Mouse (Mus musculus) liver, postnatal 0 days (tissue): ENCODE results near the gene Proz. TPM values are rescaled to one million over a fixed set of nuclear protein-coding genes. Genes with fewer than 3 reads are reported as not detected.
A peak's percentile ranks its signal among the peaks of the same experiment; 100 is the strongest.

Source experiments
- ATAC-seq: fragments of 200-750 bp; cut with Nextera tagmentation; 2 replicates; pipeline ENCODE4 v1.8.0; 2017; ENCODE audit warnings: mild to moderate bottlenecking, moderate library complexity
- DNase-seq: peaks from one replicate; pipeline ENCODE4 v3.0.0-alpha.2; 2016
- H3K27ac ChIP-seq: fragments of 300-500 bp; sonication (generic); 2 replicates; pipeline ENCODE4 v1.5.1; 2014; ENCODE audit warnings: antibody characterized with exemption, moderate library complexity, mild to moderate bottlenecking, low read depth
- H3K27me3 ChIP-seq: fragments of 300-500 bp; sonication (generic); 2 replicates; pipeline ENCODE4 v1.6.1; 2014; ENCODE audit warnings: low read length, control low read depth, mixed read lengths; ENCODE audit not compliant: insufficient read depth
- H3K36me3 ChIP-seq: fragments of 300-500 bp; sonication (generic); replicated peaks from 2 replicates; pipeline ENCODE4 v1.6.1; 2014; ENCODE audit warnings: mild to moderate bottlenecking, control low read depth, low read length, moderate library complexity, mixed read lengths; ENCODE audit not compliant: insufficient read depth
- H3K4me1 ChIP-seq: fragments of 300-500 bp; sonication (generic); 2 replicates; pipeline ENCODE4 v1.6.1; 2014; ENCODE audit warnings: antibody characterized with exemption, mild to moderate bottlenecking, control low read depth; ENCODE audit not compliant: insufficient read depth
- H3K4me2 ChIP-seq: fragments of 300-500 bp; sonication (generic); 2 replicates; pipeline ENCODE4 v1.6.1; 2014; ENCODE audit warnings: low read depth, mild to moderate bottlenecking, low read length, moderate library complexity, mixed read lengths
- H3K4me3 ChIP-seq: fragments of 300-500 bp; sonication (generic); 2 replicates; pipeline ENCODE4 v1.5.1; 2014; ENCODE audit warnings: low read depth, low read length
- H3K9ac ChIP-seq: fragments of 300-500 bp; sonication (generic); replicated peaks from 2 replicates; pipeline ENCODE4 v1.6.1; 2014; ENCODE audit warnings: mild to moderate bottlenecking, moderate library complexity
- H3K9me3 ChIP-seq: fragments of 300-500 bp; sonication (generic); 2 replicates; pipeline ENCODE4 v1.6.1; 2016; ENCODE audit warnings: mild to moderate bottlenecking, control low read depth, low read length, mixed read lengths
- CTCF ChIP-seq: sonication (generic); IDR thresholded peaks from 2 replicates; pipeline ENCODE4 v1.5.1; 2016; ENCODE audit warnings: antibody characterized with exemption, low read depth
- EP300 ChIP-seq: IDR thresholded peaks from 2 replicates; pipeline ENCODE4 v1.6.1; 2016; ENCODE audit warnings: antibody characterized with exemption, low read depth, mild to moderate bottlenecking
- WGBS: fragments of 180-500 bp; shearing (Covaris S2); extraction: QIAGEN DNeasy Blood & Tissue Kit; methylation state at CpG from one replicate; pipeline ENCODE4 v1.1.7; 2014; ENCODE audit not compliant: insufficient replicate concordance; 5-methylcytosine and 5-hydroxymethylcytosine counted together
- polyA plus RNA-seq: library from polyadenylated mRNA; unstranded; fragments of >200 nt; fragmentation: Nextera tagmentation; extraction: Ambion mirVana; gene quantifications from 2 replicates; pipeline ENCODE4 v1.2.1, GENCODE M21; 2015

Proz gene
- polyA plus RNA-seq, 1 experiment from 2014 or later: 93.8 TPM

DNA sequence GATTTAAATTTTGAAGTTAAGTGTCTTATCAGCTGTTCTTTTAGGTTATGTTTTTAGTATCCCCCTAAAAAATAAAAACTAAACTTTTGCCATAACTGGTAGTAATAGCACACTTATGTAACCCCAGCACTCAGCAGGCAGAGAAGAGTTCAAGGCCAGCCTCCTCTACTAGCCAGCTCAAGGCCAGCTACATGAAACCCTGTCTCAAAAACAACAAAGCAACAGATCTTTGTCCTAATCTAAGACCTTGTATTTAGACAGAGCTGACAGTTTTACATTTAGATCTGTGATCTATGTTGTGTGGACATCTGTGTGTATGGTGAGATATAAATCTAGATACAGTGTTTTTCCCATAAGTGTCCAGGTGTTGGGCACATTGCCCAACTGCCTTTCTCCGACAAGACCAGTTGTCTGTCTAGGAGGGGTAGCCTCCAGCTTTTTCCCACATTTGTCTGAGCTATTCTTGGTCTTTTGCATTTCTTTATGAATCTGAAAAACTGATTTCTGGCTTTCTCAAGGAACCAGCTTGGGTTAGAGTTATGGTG is 48.8 kb downstream of the Proz start:
- peaks cover 20% of the 10 kb centered on the region for H3K4me1 ChIP-seq
- H3K4me2 ChIP-seq: peak overlapping the region; percentile 67
- H3K4me3 ChIP-seq: peak overlapping the region; percentile 2; the same call in 1 of the 2 replicates
- no peaks in the 10 kb centered on the region for H3K27me3 ChIP-seq
- peak overlapping the region; percentile 39; the same call in 1 of the 2 replicates for H3K9ac ChIP-seq
- peak overlapping the region; percentile 92 for H3K27ac ChIP-seq
- 42% methylated on average over 1 of the region's 1 CpGs for WGBS
- no peaks in the 10 kb centered on the region for H3K9me3 ChIP-seq
- peaks cover 13% of the 10 kb centered on the region; the same call in 1 of the 2 replicates for H3K36me3 ChIP-seq
- ATAC-seq: no peak
- TF ChIP-seq CTCF (no peak), EP300 (no peak)
- DNase-seq: no peak

DNA sequence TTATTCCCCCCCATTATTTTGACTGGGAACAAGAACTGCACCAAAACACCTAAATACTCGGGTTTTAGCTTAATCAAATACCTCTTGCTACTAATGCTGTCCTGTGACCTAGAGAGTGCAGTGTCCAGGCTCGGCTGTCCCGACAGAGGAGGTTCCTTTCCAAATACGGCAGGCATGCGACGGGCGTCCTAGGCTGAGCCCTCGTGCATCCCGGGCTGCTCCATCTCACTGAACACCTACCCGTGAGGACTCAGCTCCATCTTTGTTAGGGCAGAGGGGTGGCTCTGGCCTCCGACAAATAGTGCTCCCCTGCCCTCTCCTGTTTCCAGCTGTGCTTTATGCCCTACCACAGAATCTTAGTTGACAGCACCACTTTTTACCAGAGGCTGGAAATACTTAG is 51.2 kb downstream of the Proz start:
- H3K27ac ChIP-seq: no peak overlapping the region
- H3K9ac ChIP-seq: no peak overlapping the region
- H3K36me3 ChIP-seq: peaks cover 24% of the 10 kb centered on the region
- DNase-seq (no peak), ATAC-seq (no peak)
- no peaks in the 10 kb centered on the region for H3K27me3 ChIP-seq
- no peak overlapping the region for H3K4me2 ChIP-seq
- no peak for TF ChIP-seq CTCF
- no peak for TF ChIP-seq EP300
- no peak overlapping the region for H3K4me3 ChIP-seq
- peaks cover 17% of the 10 kb centered on the region for H3K4me1 ChIP-seq
- H3K9me3 ChIP-seq: no peaks in the 10 kb centered on the region
- WGBS: 85% methylated on average over 11 of the region's 11 CpGs

DNA sequence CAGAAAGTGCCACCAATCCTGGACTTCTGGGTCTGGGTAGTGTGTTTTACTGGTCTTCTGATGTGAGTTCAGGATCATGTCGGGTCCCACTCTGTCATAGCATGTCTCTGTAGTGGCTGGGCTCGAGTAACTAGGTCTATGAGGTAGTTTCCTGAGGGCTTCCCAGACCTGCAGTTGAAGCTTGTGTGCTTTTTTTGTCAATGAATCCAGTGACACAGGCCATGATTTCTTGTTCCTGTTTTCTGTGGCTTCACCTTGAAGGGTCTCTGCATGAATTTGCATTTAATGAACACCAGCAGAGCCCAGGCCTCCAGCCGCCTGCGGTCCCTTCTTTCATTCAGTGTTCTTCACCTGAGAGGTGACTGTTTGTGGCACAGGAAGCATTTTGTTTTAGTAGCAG is 52.5 kb downstream of the Proz start:
- Histone ChIP-seq H3K4me3 (no peak overlapping the region), H3K4me2 (no peak overlapping the region), H3K36me3 (peaks cover 27% of the 10 kb centered on the region), H3K27ac (no peak overlapping the region), H3K27me3 (no peaks in the 10 kb centered on the region), H3K4me1 (peaks cover 12% of the 10 kb centered on the region; the same call in 1 of the 2 replicates), H3K9me3 (no peaks in the 10 kb centered on the region), H3K9ac (no peak overlapping the region)
- no peak for TF ChIP-seq EP300
- no peak for TF ChIP-seq CTCF
- DNase-seq (no peak), ATAC-seq (no peak)
- 78% methylated on average over 4 of the region's 4 CpGs for WGBS

DNA sequence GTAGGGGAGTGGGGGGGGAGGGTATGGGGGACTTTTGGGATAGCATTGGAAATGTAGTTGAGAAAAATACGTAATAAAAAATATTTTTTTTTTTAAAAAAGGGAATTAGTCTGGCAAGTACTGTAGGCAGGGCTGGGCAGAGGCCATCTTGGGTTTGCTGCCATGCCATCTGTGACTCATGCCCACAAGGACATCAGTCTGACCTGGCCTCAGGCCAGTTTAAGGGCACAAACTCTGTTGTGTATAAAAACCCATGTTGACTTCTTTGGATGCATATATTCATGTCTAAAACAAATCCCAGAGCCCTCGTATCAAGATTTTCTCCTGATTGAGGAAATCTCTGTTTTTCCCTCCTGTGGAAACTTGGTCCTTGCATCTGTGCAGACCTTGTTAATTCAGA is 56.4 kb downstream of the Proz start:
- ATAC-seq (no peak), DNase-seq (no peak)
- Histone ChIP-seq H3K9me3 (no peaks in the 10 kb centered on the region), H3K27ac (no peak overlapping the region), H3K36me3 (peaks cover 52% of the 10 kb centered on the region), H3K9ac (no peak overlapping the region), H3K4me3 (no peak overlapping the region), H3K27me3 (no peaks in the 10 kb centered on the region), H3K4me2 (no peak overlapping the region), H3K4me1 (peaks cover 3% of the 10 kb centered on the region; the same call in 1 of the 2 replicates)
- 89% methylated on average over 2 of the region's 2 CpGs for WGBS
- TF ChIP-seq EP300 (no peak), CTCF (no peak)

DNA sequence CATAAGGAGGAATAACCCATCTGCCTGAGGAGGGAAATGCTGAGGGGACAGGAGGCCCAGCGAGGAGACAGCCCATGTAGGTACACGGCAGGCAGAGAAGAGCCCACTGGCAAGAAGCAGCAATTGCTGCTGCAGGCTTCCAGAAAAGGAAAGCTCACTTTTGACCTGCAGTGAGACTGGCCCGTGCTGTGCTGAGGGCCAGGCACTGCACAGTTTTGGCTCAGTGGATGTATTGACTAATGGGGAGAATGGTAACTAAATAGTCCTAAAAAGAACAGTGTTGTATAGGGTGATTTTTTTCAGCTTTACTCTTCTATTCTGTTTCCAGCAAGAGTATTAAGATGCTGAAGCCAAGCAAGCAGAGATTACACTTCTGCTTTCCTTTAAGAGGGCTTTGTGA is 57.8 kb downstream of the Proz start:
- Histone ChIP-seq H3K9me3 (no peaks in the 10 kb centered on the region), H3K27ac (no peak overlapping the region), H3K4me1 (peaks cover 3% of the 10 kb centered on the region; the same call in 1 of the 2 replicates), H3K9ac (no peak overlapping the region), H3K4me2 (no peak overlapping the region), H3K27me3 (no peaks in the 10 kb centered on the region), H3K36me3 (peaks cover 54% of the 10 kb centered on the region), H3K4me3 (no peak overlapping the region)
- no peak for ATAC-seq
- TF ChIP-seq EP300 (no peak), CTCF (no peak)
- DNase-seq: no peak
- 70% methylated on average over 3 of the region's 3 CpGs for WGBS

DNA sequence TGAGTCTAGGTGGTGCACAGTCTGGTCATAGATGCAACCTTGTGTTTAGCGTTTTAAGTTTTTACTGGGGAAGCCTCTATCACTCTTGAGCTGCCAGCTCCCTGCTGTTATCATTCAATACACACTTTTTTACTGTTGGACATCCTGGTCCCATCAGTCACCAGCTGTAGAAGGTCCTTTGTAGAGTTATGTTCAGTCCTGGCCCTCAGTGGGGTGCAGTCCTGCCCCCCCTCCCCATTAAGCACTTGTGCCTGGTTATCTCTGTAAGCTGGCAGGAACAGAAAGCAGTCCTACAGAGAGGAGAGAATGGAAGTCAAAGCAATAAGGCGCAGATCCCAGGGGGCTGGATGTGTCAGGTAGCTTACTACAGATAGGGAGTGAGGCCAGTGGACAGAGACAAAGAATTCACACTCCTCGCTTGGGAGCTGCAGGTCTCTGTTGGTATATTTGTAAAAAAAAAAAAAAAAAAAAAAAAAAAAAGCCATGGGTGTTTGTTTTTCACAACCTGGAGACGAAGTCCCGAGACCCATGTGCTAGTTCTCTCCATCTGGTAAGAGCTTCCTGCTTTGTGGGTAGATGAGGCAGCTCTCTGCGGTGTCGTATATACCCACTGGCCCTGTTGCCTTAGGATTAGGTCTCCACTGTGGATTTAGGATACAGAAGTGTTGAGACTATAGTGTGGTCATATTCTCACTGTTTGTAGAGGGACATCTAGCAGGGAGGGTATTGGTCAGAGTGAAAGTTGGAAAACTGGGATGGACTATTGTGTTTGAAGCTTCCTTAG is 60.4 kb downstream of the Proz start:
- Histone ChIP-seq H3K27ac (peak overlapping the region; percentile 51), H3K9ac (peak overlapping the region; percentile 38; the same call in 1 of the 2 replicates), H3K9me3 (no peaks in the 10 kb centered on the region), H3K4me1 (peaks cover 3% of the 10 kb centered on the region; the same call in 1 of the 2 replicates), H3K4me3 (no peak overlapping the region), H3K27me3 (no peaks in the 10 kb centered on the region), H3K36me3 (peaks cover 69% of the 10 kb centered on the region), H3K4me2 (no peak overlapping the region)
- ATAC-seq (peak; percentile 87), DNase-seq (no peak)
- TF ChIP-seq CTCF: no peak
- TF ChIP-seq EP300: peak; percentile 94
- WGBS: 48% methylated on average over 7 of the region's 7 CpGs
